Mouse (Mus musculus) bone marrow macrophage, adult 2 months (primary cell): ENCODE results near the gene Mpped2.

Experiments
- CTCF ChIP-seq: IDR thresholded peaks from 2 replicates; pipeline ENCODE4 v1.5.1; 2012; ENCODE audit warnings: low read depth, mild to moderate bottlenecking, low read length, moderate library complexity
- POLR2A ChIP-seq: IDR thresholded peaks from 2 replicates; pipeline ENCODE4 v1.6.1; 2012; ENCODE audit warnings: mild to moderate bottlenecking, low read depth, low read length, borderline replicate concordance

DNA sequence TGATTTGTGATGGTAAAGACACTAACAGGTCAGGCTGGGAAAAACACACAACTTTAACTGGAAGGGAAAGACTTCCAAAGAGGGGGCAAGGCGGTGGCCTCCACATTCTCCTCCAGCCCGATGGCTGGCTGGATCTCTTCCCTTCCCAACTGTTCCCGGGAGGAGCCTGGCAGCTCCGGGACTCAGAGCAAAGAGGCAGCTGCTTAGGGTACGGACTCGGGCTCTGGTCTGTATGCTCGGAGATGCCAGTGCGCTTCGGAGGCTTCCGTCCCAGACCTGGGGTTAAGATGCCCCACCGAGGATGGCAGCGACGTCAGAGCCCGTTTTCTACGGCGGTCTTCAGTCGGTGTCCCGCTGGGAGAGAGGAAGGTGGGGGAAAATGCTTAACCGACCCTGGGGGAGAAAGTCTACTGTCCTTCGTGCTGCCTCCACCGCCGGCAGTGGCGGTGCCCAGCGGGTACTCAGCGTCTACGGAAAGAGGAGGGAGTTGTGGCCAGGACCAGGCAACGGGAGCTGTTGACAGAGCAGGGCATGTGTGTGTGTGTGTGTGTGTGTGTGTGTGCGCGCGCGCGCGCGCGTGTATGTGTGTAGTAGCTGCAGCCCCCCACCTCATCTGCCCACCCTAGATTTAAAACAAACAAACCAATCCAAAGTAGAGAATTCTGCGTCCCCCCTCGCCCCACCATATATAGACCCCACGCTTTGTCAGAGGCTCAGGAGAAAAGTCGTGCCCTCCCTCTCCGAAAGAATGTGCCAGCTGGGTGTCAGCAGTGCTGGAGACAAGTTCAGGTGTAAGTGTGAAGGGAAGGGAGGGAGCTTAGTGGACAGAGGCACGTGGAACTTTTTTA is 2.0 kb downstream of the Mpped2 start:
- TF ChIP-seq POLR2A (no peak), CTCF (no peak)
